Mouse (Mus musculus): Measurements from ENCODE around the gene Ncan.

DNA sequence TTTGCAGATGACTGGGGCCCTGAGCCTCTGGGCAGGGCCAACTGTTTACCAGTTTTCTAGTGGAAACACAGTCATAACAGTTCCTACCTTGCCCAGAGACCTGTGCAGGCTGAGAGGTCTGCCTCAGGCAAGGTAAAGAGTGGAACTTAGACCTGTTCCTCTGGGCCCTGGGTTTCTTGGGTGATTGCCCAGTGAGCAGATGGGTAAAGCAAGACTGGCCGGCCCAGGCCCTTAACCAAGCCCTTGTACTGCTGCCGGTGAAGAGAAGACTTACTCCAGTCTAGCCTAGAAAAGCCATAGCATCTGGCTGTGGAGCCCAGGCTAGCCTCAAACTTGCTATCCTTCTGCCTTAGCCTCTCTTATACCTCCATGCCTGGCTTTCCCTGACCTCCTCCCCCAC, 38.7 kb downstream of the Ncan start:
- no peak for TF ChIP-seq POLR2A (IDR thresholded peaks at IDR 0.05; ENCODE audit: low read depth, low read length)
- no peak for TF ChIP-seq CTCF (IDR thresholded peaks at IDR 0.05; ENCODE audit: extremely low read depth, insufficient read length, insufficient replicate concordance, low read depth, low read length)

All from small intestine, adult 2 months (tissue).